Mouse (Mus musculus): ENCODE results near the gene Plekha7. TPM values are rescaled to one million over a fixed set of nuclear protein-coding genes. Genes with fewer than 3 reads are reported as not detected.

The Plekha7 gene
- polyA plus RNA-seq, 1 experiment from 2014 or later, result 11.8 TPM

GRCm38 (mm10) chr7:116236608-116237007 is 71.6 kb downstream of the Plekha7 start:
- no peak for DNase-seq (ENCODE audit: low spot score)
- no peaks in the 10 kb centered on the region for H3K9me3 ChIP-seq (replicated peaks; ENCODE audit: low read length)
- no peak for TF ChIP-seq CTCF (IDR thresholded peaks at IDR 0.05; ENCODE audit: low read depth)
- no peak overlapping the region for H3K27ac ChIP-seq
- peak overlapping the region; percentile 36; the same call in 1 of the 2 replicates for H3K4me3 ChIP-seq (replicated peaks; ENCODE audit: low read depth, low read length)
- H3K36me3 ChIP-seq (ENCODE audit: insufficient read depth, low read length), result no peaks in the 10 kb centered on the region
- H3K4me1 ChIP-seq (replicated peaks; ENCODE audit: insufficient read depth, low read length), result peaks cover 7% of the 10 kb centered on the region; the same call in 1 of the 2 replicates
- peak overlapping the region; percentile 89 for H3K4me2 ChIP-seq (ENCODE audit: low read length)
- no peak for ATAC-seq (replicated peaks; ENCODE audit: low FRiP score, low read depth)
- no peak overlapping the region for H3K9ac ChIP-seq (ENCODE audit: low read depth, low read length)
- no peaks in the 10 kb centered on the region; the same call in 1 of the 2 replicates for H3K27me3 ChIP-seq (ENCODE audit: insufficient read depth, low read length)
- 44% methylated on average over 8 of the region's 8 CpGs for WGBS

GRCm38 (mm10) chr7:116234287-116234806 is 73.8 kb downstream of the Plekha7 start:
- Histone ChIP-seq H3K9me3 (replicated peaks; ENCODE audit: low read length) (no peaks in the 10 kb centered on the region), H3K4me3 (replicated peaks; ENCODE audit: low read depth, low read length) (no peak overlapping the region), H3K4me1 (replicated peaks; ENCODE audit: insufficient read depth, low read length) (peaks cover 4% of the 10 kb centered on the region; the same call in 1 of the 2 replicates), H3K4me2 (ENCODE audit: low read length) (no peak overlapping the region), H3K36me3 (ENCODE audit: insufficient read depth, low read length) (no peaks in the 10 kb centered on the region), H3K27me3 (ENCODE audit: insufficient read depth, low read length) (no peaks in the 10 kb centered on the region; the same call in 1 of the 2 replicates), H3K27ac (no peak overlapping the region), H3K9ac (ENCODE audit: low read depth, low read length) (no peak overlapping the region)
- ATAC-seq (replicated peaks; ENCODE audit: low FRiP score, low read depth) (no peak), DNase-seq (ENCODE audit: low spot score) (no peak)
- 57% methylated on average over 7 of the region's 7 CpGs for WGBS
- no peak for TF ChIP-seq CTCF (IDR thresholded peaks at IDR 0.05; ENCODE audit: low read depth)

GRCm38 (mm10) chr7:116230811-116231609 is 77.2 kb downstream of the Plekha7 start:
- Histone ChIP-seq H3K4me2 (ENCODE audit: low read length) (no peak overlapping the region), H3K9me3 (replicated peaks; ENCODE audit: low read length) (no peaks in the 10 kb centered on the region), H3K4me3 (replicated peaks; ENCODE audit: low read depth, low read length) (no peak overlapping the region), H3K27ac (no peak overlapping the region), H3K27me3 (ENCODE audit: insufficient read depth, low read length) (no peaks in the 10 kb centered on the region), H3K36me3 (ENCODE audit: insufficient read depth, low read length) (no peaks in the 10 kb centered on the region), H3K9ac (ENCODE audit: low read depth, low read length) (no peak overlapping the region), H3K4me1 (replicated peaks; ENCODE audit: insufficient read depth, low read length) (no peaks in the 10 kb centered on the region)
- 75% methylated on average over 11 of the region's 11 CpGs for WGBS
- DNase-seq (ENCODE audit: low spot score) (no peak), ATAC-seq (replicated peaks; ENCODE audit: low FRiP score, low read depth) (no peak)
- no peak for TF ChIP-seq CTCF (IDR thresholded peaks at IDR 0.05; ENCODE audit: low read depth)

GRCm38 (mm10) chr7:116226877-116227282 is 81.3 kb downstream of the Plekha7 start:
- Histone ChIP-seq H3K36me3 (ENCODE audit: insufficient read depth, low read length) (no peaks in the 10 kb centered on the region), H3K4me2 (ENCODE audit: low read length) (no peak overlapping the region), H3K9ac (ENCODE audit: low read depth, low read length) (no peak overlapping the region), H3K27me3 (ENCODE audit: insufficient read depth, low read length) (no peaks in the 10 kb centered on the region), H3K9me3 (replicated peaks; ENCODE audit: low read length) (no peaks in the 10 kb centered on the region), H3K27ac (no peak overlapping the region), H3K4me1 (replicated peaks; ENCODE audit: insufficient read depth, low read length) (peaks cover 9% of the 10 kb centered on the region; the same call in 1 of the 2 replicates), H3K4me3 (replicated peaks; ENCODE audit: low read depth, low read length) (no peak overlapping the region)
- WGBS, result 59% methylated on average over 7 of the region's 7 CpGs
- ATAC-seq (replicated peaks; ENCODE audit: low FRiP score, low read depth) (no peak), DNase-seq (ENCODE audit: low spot score) (no peak)
- no peak for TF ChIP-seq CTCF (IDR thresholded peaks at IDR 0.05; ENCODE audit: low read depth)

- WGBS, result 83% methylated on average over 6 of the region's 6 CpGs
- Histone ChIP-seq H3K27ac (no peak overlapping the region), H3K9me3 (replicated peaks; ENCODE audit: low read length) (no peaks in the 10 kb centered on the region), H3K4me2 (ENCODE audit: low read length) (no peak overlapping the region), H3K36me3 (ENCODE audit: insufficient read depth, low read length) (no peaks in the 10 kb centered on the region), H3K27me3 (ENCODE audit: insufficient read depth, low read length) (no peaks in the 10 kb centered on the region), H3K4me1 (replicated peaks; ENCODE audit: insufficient read depth, low read length) (peaks cover 10% of the 10 kb centered on the region), H3K4me3 (replicated peaks; ENCODE audit: low read depth, low read length) (no peak overlapping the region), H3K9ac (ENCODE audit: low read depth, low read length) (no peak overlapping the region)
- DNase-seq (ENCODE audit: low spot score) (no peak), ATAC-seq (replicated peaks; ENCODE audit: low FRiP score, low read depth) (no peak)
- no peak for TF ChIP-seq CTCF (IDR thresholded peaks at IDR 0.05; ENCODE audit: low read depth)
Measured at GRCm38 (mm10) chr7:116226316-116226715, 81.9 kb downstream of the Plekha7 start.

GRCm38 (mm10) chr7:116224543-116224942 is 83.6 kb downstream of the Plekha7 start:
- DNase-seq (ENCODE audit: low spot score) (no peak), ATAC-seq (replicated peaks; ENCODE audit: low FRiP score, low read depth) (no peak)
- no peak overlapping the region for H3K27ac ChIP-seq
- 79% methylated on average over 2 of the region's 2 CpGs for WGBS
- no peak for TF ChIP-seq CTCF (IDR thresholded peaks at IDR 0.05; ENCODE audit: low read depth)
- peaks cover 10% of the 10 kb centered on the region for H3K4me1 ChIP-seq (replicated peaks; ENCODE audit: insufficient read depth, low read length)
- no peaks in the 10 kb centered on the region for H3K36me3 ChIP-seq (ENCODE audit: insufficient read depth, low read length)
- no peaks in the 10 kb centered on the region for H3K9me3 ChIP-seq (replicated peaks; ENCODE audit: low read length)
- no peak overlapping the region for H3K4me2 ChIP-seq (ENCODE audit: low read length)
- H3K4me3 ChIP-seq (replicated peaks; ENCODE audit: low read depth, low read length), result no peak overlapping the region
- no peaks in the 10 kb centered on the region for H3K27me3 ChIP-seq (ENCODE audit: insufficient read depth, low read length)
- H3K9ac ChIP-seq (ENCODE audit: low read depth, low read length), result no peak overlapping the region

Measured in kidney, postnatal 0 days (tissue).